Mouse (Mus musculus) ES-E14 (cell line): ENCODE data around the gene Afmid. TPM values are rescaled to one million over a fixed set of nuclear protein-coding genes. Genes with fewer than 3 reads are reported as not detected.

Experiments used
- DNase-seq: peaks from one replicate; pipeline ENCODE4 v3.0.0-alpha.2; 2013; ENCODE audit warnings: low read depth, low spot score
- H3K27ac ChIP-seq: 2 replicates; pipeline ENCODE4 v1.5.1; 2012; ENCODE audit warnings: low read depth, mild to moderate bottlenecking, low read length, moderate library complexity, mixed read lengths; ENCODE audit not compliant: poor library complexity, insufficient read depth, severe bottlenecking
- H3K36me3 ChIP-seq: 2 replicates; pipeline ENCODE4 v1.6.1; 2012; ENCODE audit warnings: mild to moderate bottlenecking, low read length, moderate library complexity, mixed read lengths; ENCODE audit not compliant: control insufficient read depth, poor library complexity, insufficient read depth, severe bottlenecking
- H3K4me1 ChIP-seq, 2 experiments: fragments of 150-350 bp in 1 of 2; sonication (generic) in 1 of 2; 2 replicates each; pipeline ENCODE4 v1.6.1; 2012; ENCODE audit warnings: low read length in 2 of 2, mild to moderate bottlenecking in 1 of 2, mixed read lengths in 1 of 2; ENCODE audit not compliant: control insufficient read depth in 2 of 2, insufficient read depth in 2 of 2, poor library complexity in 1 of 2
- H3K4me3 ChIP-seq, 2 experiments: fragments of 150-350 bp in 1 of 2; sonication (generic) in 1 of 2; 2 replicates each; pipeline ENCODE4 v1.5.1; 2012; ENCODE audit warnings: low read length in 2 of 2, low read depth in 1 of 2, mild to moderate bottlenecking in 1 of 2, mixed read lengths in 1 of 2; ENCODE audit not compliant: insufficient read depth in 1 of 2, poor library complexity in 1 of 2, severe bottlenecking in 1 of 2
- H3K9ac ChIP-seq: 2 replicates; pipeline ENCODE4 v1.6.1; 2012; ENCODE audit warnings: low read depth, mild to moderate bottlenecking, low read length, mixed read lengths; ENCODE audit not compliant: poor library complexity, insufficient read depth, severe bottlenecking
- H3K9me3 ChIP-seq: fragments of 150-350 bp; sonication (generic); 2 replicates; pipeline ENCODE4 v1.6.1; 2012; ENCODE audit warnings: low read depth, mild to moderate bottlenecking, low read length; ENCODE audit not compliant: control insufficient read depth, insufficient read depth
- CHD2 ChIP-seq: IDR thresholded peaks from 2 replicates; pipeline ENCODE4 v1.6.1; 2014; ENCODE audit warnings: mild to moderate bottlenecking, low read depth, low read length, inconsistent platforms
- HCFC1 ChIP-seq: IDR thresholded peaks from 2 replicates; pipeline ENCODE4 v1.6.1; 2012; ENCODE audit warnings: low read length, inconsistent platforms, borderline replicate concordance; ENCODE audit not compliant: insufficient read depth
- MAFK ChIP-seq: IDR thresholded peaks from 2 replicates; pipeline ENCODE4 v1.6.1; 2014; ENCODE audit warnings: mild to moderate bottlenecking, low read depth, low read length, inconsistent platforms; ENCODE audit not compliant: insufficient read depth
- ZC3H11A ChIP-seq: IDR thresholded peaks from 2 replicates; pipeline ENCODE4 v1.6.1; 2012; ENCODE audit warnings: low read depth, mild to moderate bottlenecking, inconsistent platforms, low read length, borderline replicate concordance
- ZNF384 ChIP-seq: IDR thresholded peaks from 2 replicates; pipeline ENCODE4 v1.6.1; 2012; ENCODE audit warnings: low read depth, low read length, inconsistent platforms
- in situ Hi-C, 2 experiments: fragments of 600-800 bp; cut with MboI; formaldehyde crosslinking; loops; one replicate each; pipeline ENCODE4 v1.15.1; 2025; ENCODE audit warnings: low sequenced_read_pairs in 2 of 2, inconsistent platforms in 1 of 2; ENCODE audit not compliant: unreplicated experiment in 2 of 2
- total RNA-seq: library from RNA; depleted of rRNA; stranded (reverse); fragments of 300-350 nt; gene quantifications from 2 replicates; pipeline ENCODE4 v1.2.3, GENCODE M21; 2012

The Afmid gene
- total RNA-seq, 1 experiment = 1.8 TPM

- H3K4me1 ChIP-seq = peaks cover 0 to 19% of the 10 kb centered on the region in 2 experiments; a peak in 1 of 4 replicates
- no peaks in the 10 kb centered on the region for H3K36me3 ChIP-seq
- H3K27ac ChIP-seq = no peak overlapping the region
- in situ Hi-C loops = no loop called here
- no peaks in the 10 kb centered on the region for H3K9me3 ChIP-seq
- no peak overlapping the region for H3K9ac ChIP-seq
- TF ChIP-seq CHD2 (no peak), MAFK (no peak), ZC3H11A (no peak), ZNF384 (no peak), HCFC1 (no peak)
- H3K4me3 ChIP-seq = no peak overlapping the region
- no peak for DNase-seq
Observed at GRCm38 (mm10) chr11:117796954-117797353, 28.8 kb upstream of the Afmid start.

- TF ChIP-seq CHD2 (no peak), ZC3H11A (no peak), ZNF384 (no peak), HCFC1 (no peak), MAFK (no peak)
- Histone ChIP-seq H3K9me3 (no peaks in the 10 kb centered on the region), H3K27ac (no peak within 1 kb of the TSS), H3K4me3 (no peak within 1 kb of the TSS), H3K36me3 (no peaks in the 10 kb centered on the region), H3K9ac (no peak within 1 kb of the TSS), H3K4me1 (peaks cover 0 to 14% of the 10 kb centered on the region in 2 experiments; a peak in 1 of 4 replicates)
- in situ Hi-C loops = no loop called here
- no peak for DNase-seq
Observed at GRCm38 (mm10) chr11:117797511-117798159, 28.1 kb upstream of the Afmid start, which contains the start of gene 6030468B19Rik. TSS of gene 6030468B19Rik (plus strand) at chr11:117797660.

GRCm38 (mm10) chr11:117798160-117798541 lies 27.6 kb upstream of the Afmid start:
- Histone ChIP-seq H3K36me3 (no peaks in the 10 kb centered on the region), H3K4me3 (no peak overlapping the region), H3K9me3 (no peaks in the 10 kb centered on the region), H3K4me1 (peaks cover 0 to 13% of the 10 kb centered on the region in 2 experiments; a peak in 1 of 4 replicates), H3K27ac (no peak overlapping the region), H3K9ac (no peak overlapping the region)
- no peak for DNase-seq
- in situ Hi-C loops = no loop called here
- TF ChIP-seq MAFK (no peak), ZNF384 (no peak), HCFC1 (no peak), CHD2 (no peak), ZC3H11A (no peak)

- H3K9ac ChIP-seq = no peak overlapping the region
- in situ Hi-C loops = no loop called here
- H3K9me3 ChIP-seq = no peaks in the 10 kb centered on the region
- no peak overlapping the region for H3K27ac ChIP-seq
- no peak for DNase-seq
- H3K36me3 ChIP-seq = no peaks in the 10 kb centered on the region
- no peak for TF ChIP-seq ZC3H11A
- no peak for TF ChIP-seq ZNF384
- no peak for TF ChIP-seq HCFC1
- no peak for TF ChIP-seq MAFK
- no peak for TF ChIP-seq CHD2
- H3K4me3 ChIP-seq = no peak overlapping the region
- peaks cover 0 to 13% of the 10 kb centered on the region in 2 experiments; a peak in 1 of 4 replicates for H3K4me1 ChIP-seq
Observed at GRCm38 (mm10) chr11:117799174-117799573, 26.6 kb upstream of the Afmid start.
